Mouse (Mus musculus): ENCODE results near the gene Plcb4.

Gene Plcb4

DNA sequence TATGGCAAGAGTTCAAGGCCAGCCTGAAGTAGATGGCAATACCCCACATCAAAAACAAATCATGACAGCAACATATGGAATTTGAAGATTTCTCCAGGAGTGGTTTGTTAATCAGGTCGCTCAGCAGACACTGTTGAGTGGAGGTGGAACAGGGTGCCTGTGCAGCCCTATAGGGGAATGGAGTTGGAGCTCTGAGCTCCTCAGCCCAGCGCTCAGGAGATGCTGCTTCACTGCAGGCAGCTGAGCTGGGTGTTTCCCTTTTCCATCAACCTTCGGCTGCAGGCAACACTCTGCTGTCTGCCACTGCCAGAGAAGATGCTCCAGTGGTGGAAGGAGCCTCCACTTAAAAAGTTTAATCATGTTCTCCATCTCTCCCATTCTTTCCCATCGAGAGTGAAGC is 149.5 kb downstream of the Plcb4 start:
- DNase-seq (ENCODE audit: low spot score in 2 of 2), result no peak

- no peak for DNase-seq (ENCODE audit: low spot score in 2 of 2)
Observed at GRCm38 (mm10) chr2:135810841-135811240, 152.0 kb downstream of the Plcb4 start.

- no peak for DNase-seq (ENCODE audit: low spot score in 2 of 2)
Observed at GRCm38 (mm10) chr2:135811453-135812101, 152.8 kb downstream of the Plcb4 start.

- DNase-seq (ENCODE audit: low spot score in 2 of 2), result no peak
Observed at GRCm38 (mm10) chr2:135812701-135813246, 154.0 kb downstream of the Plcb4 start.

DNA sequence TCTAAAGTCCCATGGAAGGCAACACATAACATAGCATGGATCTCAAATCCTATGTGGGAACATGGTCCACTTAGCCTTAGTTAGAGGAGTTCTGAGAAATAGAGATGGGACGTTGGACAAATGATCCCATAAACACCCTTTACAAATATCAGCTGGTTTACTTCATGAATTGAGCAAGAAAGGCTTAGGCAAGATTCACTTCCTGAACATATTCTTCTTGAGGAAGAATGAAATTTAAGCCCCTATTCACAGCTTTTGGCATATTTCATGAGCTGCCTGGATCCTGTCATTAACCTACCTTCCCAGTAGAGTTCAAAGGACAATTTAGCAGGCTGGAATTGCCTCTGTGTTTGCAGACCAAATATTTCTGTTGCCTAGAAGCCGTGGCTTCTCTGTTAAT is 161.9 kb downstream of the Plcb4 start:
- DNase-seq (ENCODE audit: low spot score in 2 of 2), result no peak

DNA sequence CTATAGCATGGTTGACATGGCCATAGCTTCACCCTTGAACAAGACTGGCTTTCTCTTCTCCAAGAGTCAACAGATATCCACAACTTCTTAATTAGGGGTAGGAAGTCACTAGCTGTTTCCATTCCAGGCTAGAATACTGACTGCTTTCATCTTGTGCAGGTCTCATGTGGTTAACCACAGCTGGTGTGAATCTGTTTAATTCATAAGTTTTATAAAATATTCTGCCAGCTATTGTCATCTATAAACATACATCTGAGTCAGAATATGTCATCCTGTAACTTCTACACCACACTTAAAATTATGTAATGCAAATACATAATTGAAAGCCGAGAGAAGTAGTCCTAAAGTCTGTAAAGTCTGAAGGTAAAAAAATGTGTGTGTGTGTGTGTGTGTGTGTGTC is 164.9 kb downstream of the Plcb4 start:
- no peak for DNase-seq (ENCODE audit: low spot score in 2 of 2)

DNA sequence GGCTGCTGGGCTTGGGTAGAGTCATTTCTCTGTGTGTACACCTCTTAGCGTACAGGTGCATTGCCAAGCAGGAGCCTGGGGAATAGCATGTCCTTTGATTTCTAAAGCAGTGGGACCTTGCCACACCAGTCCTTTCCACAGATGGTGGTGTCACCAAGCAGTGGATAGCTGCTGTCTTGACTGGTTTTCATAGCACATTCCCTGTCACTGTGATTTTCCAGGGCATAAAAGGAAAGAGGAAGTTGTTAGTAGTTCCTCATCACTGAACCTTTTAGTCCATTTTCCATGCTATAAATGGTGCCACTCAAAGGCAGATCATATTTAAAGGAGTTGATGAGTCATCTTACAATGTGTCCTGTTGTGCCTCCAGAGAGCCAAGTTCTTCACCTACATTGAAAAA is 165.9 kb downstream of the Plcb4 start:
- DNase-seq (ENCODE audit: low spot score in 2 of 2), result no peak

- no peak for DNase-seq (ENCODE audit: low spot score in 2 of 2)
Observed at GRCm38 (mm10) chr2:135825645-135826044, 166.8 kb downstream of the Plcb4 start.

GRCm38 (mm10) chr2:135826616-135827360 is 168.0 kb downstream of the Plcb4 start:
- DNase-seq (ENCODE audit: low spot score in 2 of 2), result no peak

- no peak for DNase-seq (ENCODE audit: low spot score in 2 of 2)
Observed at GRCm38 (mm10) chr2:135828446-135828845, 169.6 kb downstream of the Plcb4 start.

- peak in 1 of 2 experiments; percentile 16 for DNase-seq (ENCODE audit: low spot score in 2 of 2)
Observed at GRCm38 (mm10) chr2:135833743-135834142, 174.9 kb downstream of the Plcb4 start.

DNA sequence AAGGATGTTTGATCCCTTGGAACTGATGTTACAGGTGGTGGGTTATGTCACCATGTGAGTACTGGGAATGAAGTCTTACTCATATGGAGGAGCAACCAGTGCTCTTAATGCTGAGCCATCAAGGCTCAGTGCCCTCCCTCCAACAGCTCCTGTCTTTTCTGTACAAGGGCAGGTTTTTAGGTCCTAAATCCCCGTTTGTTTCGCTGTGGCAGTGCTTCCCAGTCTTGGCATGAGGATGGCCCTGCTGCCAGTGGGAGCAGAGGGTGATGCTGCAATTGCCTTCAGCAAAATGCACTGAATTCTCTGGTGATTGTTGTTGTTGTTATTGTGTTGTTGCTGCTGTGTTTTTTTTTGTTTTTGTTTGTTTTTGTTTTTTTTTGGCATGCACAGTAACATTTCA is 175.6 kb downstream of the Plcb4 start:
- no peak for DNase-seq (ENCODE audit: low spot score in 2 of 2)

DNA sequence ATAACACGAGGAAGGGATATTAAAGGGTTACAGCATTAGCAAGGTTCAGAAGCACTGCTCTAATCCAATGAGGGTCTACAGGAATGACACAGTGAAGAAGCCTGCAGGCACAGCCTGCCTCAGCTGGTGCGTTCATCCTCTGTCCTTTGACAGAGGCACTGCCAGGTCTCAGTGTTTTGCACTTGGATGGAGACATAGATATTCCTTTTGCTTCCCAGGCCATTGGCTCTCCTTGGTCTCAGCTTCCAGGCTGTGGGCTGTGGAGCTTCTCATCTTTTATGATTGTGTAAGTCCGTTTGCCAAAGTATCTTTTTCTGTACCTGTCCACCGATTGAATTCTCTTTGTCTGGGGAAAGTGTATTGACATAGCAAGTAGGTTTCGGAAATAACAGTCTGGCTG is 177.1 kb downstream of the Plcb4 start:
- DNase-seq (ENCODE audit: low spot score in 2 of 2), result no peak

GRCm38 (mm10) chr2:135836426-135836825 is 177.6 kb downstream of the Plcb4 start:
- no peak for DNase-seq (ENCODE audit: low spot score in 2 of 2)

- DNase-seq (ENCODE audit: low spot score in 2 of 2), result no peak
Observed at GRCm38 (mm10) chr2:135837730-135838129, 178.9 kb downstream of the Plcb4 start.

- no peak for DNase-seq (ENCODE audit: low spot score in 2 of 2)
Observed at GRCm38 (mm10) chr2:135838135-135838534, 179.3 kb downstream of the Plcb4 start.

- no peak for DNase-seq (ENCODE audit: low spot score in 2 of 2)
Observed at GRCm38 (mm10) chr2:135838651-135839286, 180.0 kb downstream of the Plcb4 start.

GRCm38 (mm10) chr2:135843721-135844120 is 184.9 kb downstream of the Plcb4 start:
- no peak for DNase-seq (ENCODE audit: low spot score in 2 of 2)

DNA sequence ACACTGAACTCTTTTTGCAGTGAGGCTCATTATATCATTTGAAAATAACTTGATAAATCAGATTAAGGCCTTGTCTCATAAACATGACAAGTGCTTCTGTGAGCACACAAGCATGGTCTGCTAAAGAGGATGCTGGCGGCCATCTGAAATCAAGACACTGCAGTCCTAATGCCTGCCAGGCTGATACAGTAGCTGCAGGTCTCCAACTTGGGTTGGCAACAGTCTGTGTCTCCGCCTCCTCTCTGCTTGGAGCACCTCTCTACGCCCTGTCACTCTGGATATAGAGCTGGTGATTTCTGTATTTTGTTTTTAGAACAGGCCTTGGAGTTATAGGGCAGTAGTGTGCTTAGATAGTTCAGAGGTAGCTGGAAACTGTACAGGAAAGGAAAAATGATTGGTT is 188.1 kb downstream of the Plcb4 start:
- DNase-seq (ENCODE audit: low spot score in 2 of 2), result no peak

- DNase-seq (ENCODE audit: low spot score in 2 of 2), result no peak
Observed at GRCm38 (mm10) chr2:135847738-135848137, 188.9 kb downstream of the Plcb4 start.

DNA sequence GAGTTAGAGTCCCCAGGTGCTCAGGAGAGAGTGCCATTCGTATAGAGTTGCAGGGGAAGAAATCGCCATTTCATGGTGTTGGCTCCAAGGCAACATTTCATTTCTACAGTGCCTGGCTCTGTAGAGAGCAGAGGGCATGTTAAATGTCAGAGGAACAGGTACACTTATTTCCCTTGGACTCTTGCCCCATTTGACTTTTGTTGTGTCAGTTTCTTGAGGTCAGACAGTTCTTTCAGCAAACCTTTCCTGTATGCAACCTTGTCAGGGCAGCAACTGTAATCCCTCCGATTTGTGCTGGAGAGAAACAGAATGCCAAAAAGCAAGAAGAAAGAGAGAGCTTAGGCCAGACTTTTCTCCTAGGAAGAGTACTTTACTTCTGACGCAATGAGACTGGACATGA is 189.4 kb downstream of the Plcb4 start:
- DNase-seq (ENCODE audit: low spot score in 2 of 2), result no peak

DNA sequence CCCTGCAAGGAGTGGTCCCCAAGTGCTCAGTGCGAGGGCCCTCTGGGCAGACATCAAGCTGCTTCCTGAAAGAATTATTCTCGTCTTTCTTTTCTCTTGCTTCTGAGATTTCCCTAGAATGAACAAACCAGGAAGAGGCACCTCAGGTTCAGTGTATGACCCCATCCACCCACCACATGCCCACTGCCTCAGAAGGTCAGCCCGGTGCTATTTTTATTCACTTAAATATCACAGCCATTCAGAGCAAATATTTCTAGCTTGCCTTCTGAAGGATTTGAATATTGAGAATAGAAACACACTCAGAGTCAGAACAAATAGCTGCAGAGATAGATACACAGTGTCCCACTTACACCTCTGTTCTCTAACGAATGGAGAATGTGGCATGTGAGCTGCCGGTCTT is 193.2 kb downstream of the Plcb4 start:
- no peak for DNase-seq (ENCODE audit: low spot score in 2 of 2)

DNA sequence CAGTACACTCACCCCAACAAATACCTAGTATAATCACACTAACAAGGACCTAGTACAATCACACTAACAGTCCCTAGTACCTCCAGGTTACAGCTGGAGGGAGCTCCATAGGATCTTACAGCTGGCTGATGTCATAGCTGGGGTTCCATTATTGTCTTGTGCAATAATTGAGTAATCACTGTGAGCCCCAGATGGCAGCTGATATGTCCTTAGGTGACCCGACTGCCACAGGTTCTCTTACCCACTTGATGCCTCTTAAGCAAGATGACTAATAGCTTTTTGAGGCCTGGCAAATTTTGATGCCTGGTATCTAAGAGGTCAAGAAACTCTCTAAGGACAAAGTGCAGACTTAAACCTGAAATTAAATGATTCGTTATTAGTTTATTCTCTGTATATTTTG is 194.3 kb downstream of the Plcb4 start:
- DNase-seq (ENCODE audit: low spot score in 2 of 2), result no peak
